Mouse (Mus musculus): Measurements from ENCODE around the gene Khk. TPM values are rescaled to one million over a fixed set of nuclear protein-coding genes. Genes with fewer than 3 reads are reported as not detected.
A peak's percentile ranks its signal among the peaks of the same experiment; 100 is the strongest.
"Not testable (repeated sequence)": the region's sequence is repeated elsewhere in the genome, so short reads cannot be mapped to it uniquely, and the experiment has no call there.

The Khk gene
- 28.8 and 31.8 TPM in 2 replicates for polyA plus RNA-seq (2015; fragmentation: Nextera tagmentation; extraction: Ambion mirVana)

DNA sequence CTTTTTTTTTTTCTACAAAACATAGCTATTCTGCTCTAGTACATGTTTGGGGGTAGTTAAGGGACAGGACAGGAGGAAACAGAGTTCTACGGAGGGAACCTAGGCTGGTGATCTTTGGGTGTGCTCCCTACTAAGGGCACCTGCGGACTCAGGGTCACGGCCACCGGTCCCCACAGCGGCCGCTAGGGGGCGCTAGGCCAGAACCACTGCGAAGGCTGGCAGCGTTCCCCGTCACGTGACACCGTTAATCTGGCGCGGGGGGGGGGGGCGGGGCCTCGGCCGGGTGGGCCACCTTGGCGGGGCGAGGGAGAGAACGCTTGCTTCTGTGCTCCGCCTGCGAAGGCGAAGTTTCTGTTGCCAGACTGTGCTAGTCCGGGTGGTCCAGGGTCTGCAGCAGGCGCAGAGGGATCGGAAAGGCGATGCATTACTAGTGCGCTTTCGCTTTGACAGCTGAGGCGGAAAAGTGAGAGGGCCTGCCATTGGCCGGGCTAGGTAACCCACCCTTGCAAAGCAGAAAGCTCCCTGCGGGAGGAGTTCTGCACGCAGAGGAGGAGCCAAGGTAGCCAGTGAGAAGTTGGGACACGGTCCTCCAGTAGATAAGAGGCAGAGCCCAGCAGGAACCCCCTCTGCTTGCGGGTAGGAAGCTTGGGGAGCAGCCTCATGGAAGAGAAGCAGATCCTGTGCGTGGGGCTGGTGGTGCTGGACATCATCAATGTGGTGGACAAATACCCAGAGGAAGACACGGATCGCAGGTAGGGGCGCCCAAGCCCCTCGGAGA is at the start of gene Khk:
Gene Khk (plus strand): TSS at position 176 of the 778 bp plus-strand sequence.
- peak within 1 kb of the TSS; percentile 90 for H3K27ac ChIP-seq (ENCODE audit: low read length)

DNA sequence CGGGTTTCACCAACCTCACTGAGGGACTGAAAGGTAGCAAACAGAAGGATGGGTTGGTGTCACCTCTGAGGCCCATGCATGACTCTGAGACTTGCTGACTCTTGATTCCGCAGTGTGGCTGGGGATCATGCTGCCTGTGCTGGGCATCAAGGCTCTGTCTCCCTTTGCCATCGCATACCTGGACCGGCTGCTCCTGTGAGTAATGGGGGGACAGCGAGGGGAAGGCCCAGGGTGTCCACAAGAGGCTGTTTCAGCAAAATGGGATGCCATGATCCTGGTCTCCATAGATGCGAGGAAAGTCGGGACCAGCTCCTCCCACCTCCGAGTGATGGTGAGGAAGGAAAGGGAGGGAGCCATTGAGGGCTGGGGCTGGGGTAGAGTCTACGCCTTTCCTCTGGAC is 48.7 kb upstream of the Khk start:
- peaks cover 23% of the 10 kb centered on the region for H3K36me3 ChIP-seq (ENCODE audit: control insufficient read depth, insufficient read depth, low read length)
- H3K4me1 ChIP-seq (ENCODE audit: control insufficient read depth, insufficient read depth, low read length) = peaks cover 6% of the 10 kb centered on the region
- WGBS = 92% methylated on average over 9 of the region's 9 CpGs
- H3K4me3 ChIP-seq (replicated peaks; ENCODE audit: low read length) = no peak overlapping the region
- ATAC-seq (ENCODE audit: insufficient read depth, low FRiP score) = no peak
- no peak overlapping the region for H3K4me2 ChIP-seq (ENCODE audit: low read depth, low read length)
- H3K9ac ChIP-seq (ENCODE audit: low read length) = no peak overlapping the region
- no peak overlapping the region for H3K27ac ChIP-seq (ENCODE audit: low read length)
- no peaks in the 10 kb centered on the region for H3K27me3 ChIP-seq (ENCODE audit: control insufficient read depth, insufficient read depth, low read length)
- H3K9me3 ChIP-seq (replicated peaks; ENCODE audit: control insufficient read depth, low read length) = no peaks in the 10 kb centered on the region

More for the DNA sequence above, at the start of gene Khk:
- peak within 1 kb of the TSS; percentile 54 for H3K4me3 ChIP-seq (replicated peaks; ENCODE audit: low read length)
- peaks cover 10% of the 10 kb centered on the region for H3K36me3 ChIP-seq (ENCODE audit: control insufficient read depth, insufficient read depth, low read length)
- 2% methylated on average over 37 of the region's 40 CpGs for WGBS
- no peaks in the 10 kb centered on the region for H3K27me3 ChIP-seq (ENCODE audit: control insufficient read depth, insufficient read depth, low read length)
- no peaks in the 10 kb centered on the region for H3K9me3 ChIP-seq (replicated peaks; ENCODE audit: control insufficient read depth, low read length)
- peaks cover 34% of the 10 kb centered on the region for H3K4me1 ChIP-seq (ENCODE audit: control insufficient read depth, insufficient read depth, low read length)
- peak; percentile 88 for ATAC-seq (ENCODE audit: insufficient read depth, low FRiP score)
- peak within 1 kb of the TSS; percentile 79 for H3K4me2 ChIP-seq (ENCODE audit: low read depth, low read length)
- peak within 1 kb of the TSS; percentile 77 for H3K9ac ChIP-seq (ENCODE audit: low read length)

DNA sequence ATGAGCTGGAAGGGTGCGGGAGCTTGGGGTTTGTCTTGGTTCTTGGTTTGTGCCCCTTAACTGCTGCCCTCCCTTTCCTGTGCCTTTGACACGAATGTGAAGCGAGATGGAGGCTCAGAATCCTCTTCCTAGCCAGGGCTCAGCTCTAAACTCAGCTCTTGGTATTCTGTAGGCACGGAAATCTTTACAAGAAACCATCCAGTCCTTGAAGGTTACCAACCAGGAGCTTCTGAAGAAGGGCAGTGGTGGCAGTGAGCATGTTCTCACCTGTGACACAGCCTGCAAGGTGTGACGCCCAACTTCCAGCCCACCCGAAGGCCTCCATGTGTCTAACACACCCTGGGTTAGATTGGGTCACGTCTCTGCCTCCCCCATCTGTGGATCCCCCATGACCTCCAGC is 46.9 kb upstream of the Khk start:
- Histone ChIP-seq H3K9ac (ENCODE audit: low read length) (no peak overlapping the region), H3K4me3 (replicated peaks; ENCODE audit: low read length) (no peak overlapping the region), H3K36me3 (ENCODE audit: control insufficient read depth, insufficient read depth, low read length) (peaks cover 23% of the 10 kb centered on the region), H3K9me3 (replicated peaks; ENCODE audit: control insufficient read depth, low read length) (no peaks in the 10 kb centered on the region), H3K27ac (ENCODE audit: low read length) (no peak overlapping the region), H3K27me3 (ENCODE audit: control insufficient read depth, insufficient read depth, low read length) (no peaks in the 10 kb centered on the region), H3K4me2 (ENCODE audit: low read depth, low read length) (no peak overlapping the region), H3K4me1 (ENCODE audit: control insufficient read depth, insufficient read depth, low read length) (peaks cover 6% of the 10 kb centered on the region)
- no peak for ATAC-seq (ENCODE audit: insufficient read depth, low FRiP score)
- 88% methylated on average over 7 of the region's 7 CpGs for WGBS

DNA sequence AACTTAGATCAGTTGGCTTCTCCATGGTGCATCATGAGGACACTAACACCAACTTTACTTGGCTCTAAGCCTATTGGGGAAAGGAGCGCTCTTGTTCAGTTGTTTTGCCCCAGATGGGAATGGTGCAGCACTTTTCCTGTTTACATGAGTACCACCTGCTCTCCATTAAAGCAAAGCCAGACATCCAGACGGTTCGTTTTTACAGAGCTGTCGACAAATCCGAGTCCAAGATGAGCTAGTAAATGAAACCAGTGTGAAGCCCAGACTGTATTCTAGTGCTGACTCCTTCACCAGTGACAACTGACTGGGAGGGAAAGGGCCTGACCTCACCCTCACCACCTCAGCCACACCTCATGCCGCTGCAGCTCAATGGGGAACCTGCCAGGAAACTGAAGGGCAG is 42.6 kb upstream of the Khk start:
- no peaks in the 10 kb centered on the region for H3K9me3 ChIP-seq (replicated peaks; ENCODE audit: control insufficient read depth, low read length)
- H3K4me1 ChIP-seq (ENCODE audit: control insufficient read depth, insufficient read depth, low read length) = no peaks in the 10 kb centered on the region
- H3K27me3 ChIP-seq (ENCODE audit: control insufficient read depth, insufficient read depth, low read length) = no peaks in the 10 kb centered on the region
- WGBS = 35% methylated on average over 6 of the region's 6 CpGs
- 0 out of 2 replicates have a peak overlapping the region, but pooled peaks have one; percentile 19 for H3K27ac ChIP-seq (ENCODE audit: low read length)
- no peak overlapping the region for H3K9ac ChIP-seq (ENCODE audit: low read length)
- no peak overlapping the region for H3K4me3 ChIP-seq (replicated peaks; ENCODE audit: low read length)
- ATAC-seq (ENCODE audit: insufficient read depth, low FRiP score) = no peak; the same call in 1 of the 2 replicates
- no peak overlapping the region for H3K4me2 ChIP-seq (ENCODE audit: low read depth, low read length)
- peaks cover 20% of the 10 kb centered on the region for H3K36me3 ChIP-seq (ENCODE audit: control insufficient read depth, insufficient read depth, low read length)

DNA sequence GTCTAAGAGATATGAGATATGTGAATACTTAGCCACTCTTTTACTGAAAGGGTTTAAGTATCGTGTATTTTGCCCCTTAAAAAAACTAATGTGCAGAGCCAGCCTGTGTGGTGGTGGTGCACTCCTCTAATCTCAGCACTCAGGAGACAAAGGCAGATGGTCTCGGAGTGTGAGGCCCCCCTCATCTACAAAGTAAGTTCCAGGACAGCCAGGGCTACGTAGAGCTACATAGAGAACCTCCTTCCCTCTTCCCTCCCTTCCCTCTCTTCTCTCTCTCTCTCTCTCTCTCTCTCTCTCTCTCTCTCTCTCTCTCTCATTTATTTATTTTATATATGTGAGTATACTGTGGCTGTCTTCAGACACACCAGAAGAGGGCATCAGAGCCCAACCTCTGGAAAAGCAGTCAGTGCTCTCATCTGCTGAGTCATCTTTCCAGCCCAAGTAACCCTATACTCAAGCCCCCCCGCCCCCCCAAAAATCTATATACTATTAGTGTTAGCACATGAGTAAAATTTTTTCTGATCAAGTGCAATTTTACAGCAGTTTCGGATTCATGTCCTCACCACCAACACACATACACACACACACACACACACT is 41.8 kb upstream of the Khk start:
- no peaks in the 10 kb centered on the region for H3K9me3 ChIP-seq (replicated peaks; ENCODE audit: control insufficient read depth, low read length)
- ATAC-seq (ENCODE audit: insufficient read depth, low FRiP score) = peak; percentile 33; the same call in 1 of the 2 replicates
- H3K9ac ChIP-seq (ENCODE audit: low read length) = no peak overlapping the region
- WGBS = 65% methylated on average over 5 of the region's 5 CpGs
- no peaks in the 10 kb centered on the region for H3K27me3 ChIP-seq (ENCODE audit: control insufficient read depth, insufficient read depth, low read length)
- H3K4me1 ChIP-seq (ENCODE audit: control insufficient read depth, insufficient read depth, low read length) = no peaks in the 10 kb centered on the region
- peaks cover 12% of the 10 kb centered on the region for H3K36me3 ChIP-seq (ENCODE audit: control insufficient read depth, insufficient read depth, low read length)
- H3K4me2 ChIP-seq (ENCODE audit: low read depth, low read length) = no peak overlapping the region
- no peak overlapping the region for H3K27ac ChIP-seq (ENCODE audit: low read length)
- no peak overlapping the region for H3K4me3 ChIP-seq (replicated peaks; ENCODE audit: low read length)

DNA sequence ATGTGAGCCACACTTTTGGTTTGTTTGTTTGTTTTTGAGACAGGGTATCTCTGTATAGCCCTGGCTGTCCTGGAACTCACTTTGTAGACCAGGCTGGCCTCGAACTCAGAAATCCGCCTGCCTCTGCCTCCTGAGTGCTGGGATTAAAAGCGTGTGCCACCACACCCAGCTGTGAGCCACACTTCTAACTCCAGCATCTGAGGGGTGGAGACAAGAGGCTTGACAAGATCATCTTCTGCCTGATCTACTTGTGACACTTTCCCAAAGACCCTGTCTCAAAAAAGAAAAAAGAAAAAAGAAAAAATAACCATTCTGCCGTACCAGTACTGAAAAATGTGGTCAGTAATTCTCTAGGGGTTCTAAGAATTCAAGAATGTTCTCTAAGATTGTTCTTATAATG is 39.4 kb upstream of the Khk start:
- ATAC-seq (ENCODE audit: insufficient read depth, low FRiP score); H3K27ac ChIP-seq (ENCODE audit: low read length); H3K9ac ChIP-seq (ENCODE audit: low read length); H3K27me3 ChIP-seq (ENCODE audit: control insufficient read depth, insufficient read depth, low read length); H3K4me3 ChIP-seq (replicated peaks; ENCODE audit: low read length); H3K4me2 ChIP-seq (ENCODE audit: low read depth, low read length); H3K36me3 ChIP-seq (ENCODE audit: control insufficient read depth, insufficient read depth, low read length); H3K9me3 ChIP-seq (replicated peaks; ENCODE audit: control insufficient read depth, low read length); H3K4me1 ChIP-seq (ENCODE audit: control insufficient read depth, insufficient read depth, low read length): not testable (repeated sequence)
- WGBS = 84% methylated on average over 4 of the region's 4 CpGs

DNA sequence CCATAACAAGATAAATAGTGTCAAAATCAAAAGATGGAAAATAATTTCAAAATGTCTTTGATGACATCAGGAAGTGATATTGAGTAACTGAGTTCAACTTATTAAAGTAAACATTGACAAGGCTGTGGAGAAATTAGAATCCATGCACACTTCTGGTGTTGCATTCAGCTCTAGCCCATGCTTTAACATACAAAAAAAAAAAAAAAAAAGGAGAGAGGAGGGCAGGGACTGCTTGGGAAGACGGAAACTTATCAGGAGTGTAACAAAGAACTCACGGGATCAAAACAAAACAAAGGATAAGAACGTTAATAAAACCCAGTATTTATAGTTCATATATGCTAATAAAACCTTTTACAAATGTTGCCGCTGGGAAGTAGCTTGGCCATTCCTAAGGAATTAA is 35.0 kb upstream of the Khk start:
- Histone ChIP-seq H3K4me2 (ENCODE audit: low read depth, low read length) (peak overlapping the region; percentile 89), H3K9ac (ENCODE audit: low read length) (no peak overlapping the region), H3K36me3 (ENCODE audit: control insufficient read depth, insufficient read depth, low read length) (no peaks in the 10 kb centered on the region), H3K27ac (ENCODE audit: low read length) (no peak overlapping the region), H3K4me3 (replicated peaks; ENCODE audit: low read length) (no peak overlapping the region; the same call in 1 of the 2 replicates), H3K27me3 (ENCODE audit: control insufficient read depth, insufficient read depth, low read length) (no peaks in the 10 kb centered on the region), H3K4me1 (ENCODE audit: control insufficient read depth, insufficient read depth, low read length) (peaks cover 10% of the 10 kb centered on the region), H3K9me3 (replicated peaks; ENCODE audit: control insufficient read depth, low read length) (no peaks in the 10 kb centered on the region)
- WGBS = 44% methylated on average over 4 of the region's 4 CpGs
- ATAC-seq (ENCODE audit: insufficient read depth, low FRiP score) = no peak

DNA sequence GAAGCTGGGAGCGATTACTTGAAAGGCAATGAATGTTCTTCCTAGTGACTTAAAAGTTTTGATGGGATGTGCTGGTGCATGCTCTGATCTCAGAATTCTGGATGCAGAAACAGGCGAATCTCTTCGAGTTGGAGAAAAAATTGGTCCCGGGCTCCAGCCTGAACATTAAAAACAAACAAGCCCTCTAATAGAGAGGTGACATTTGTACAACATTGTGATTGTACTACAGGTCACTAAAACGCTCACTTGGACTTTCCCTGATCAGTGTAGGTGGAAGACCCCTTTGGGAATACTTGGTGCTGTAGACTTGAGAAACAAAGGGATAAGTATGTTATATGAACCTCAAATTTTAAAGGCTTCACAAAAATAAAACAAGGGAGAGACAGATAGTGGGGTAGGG is 34.5 kb upstream of the Khk start:
- H3K27me3 ChIP-seq (ENCODE audit: control insufficient read depth, insufficient read depth, low read length) = no peaks in the 10 kb centered on the region
- WGBS = 33% methylated on average over 5 of the region's 5 CpGs
- peak overlapping the region; percentile 89 for H3K4me2 ChIP-seq (ENCODE audit: low read depth, low read length)
- peak overlapping the region; percentile 88 for H3K4me3 ChIP-seq (replicated peaks; ENCODE audit: low read length)
- peaks cover 10% of the 10 kb centered on the region for H3K4me1 ChIP-seq (ENCODE audit: control insufficient read depth, insufficient read depth, low read length)
- H3K9ac ChIP-seq (ENCODE audit: low read length) = peak overlapping the region; percentile 89; the same call in 1 of the 2 replicates
- H3K27ac ChIP-seq (ENCODE audit: low read length) = peak overlapping the region; percentile 92
- no peak for ATAC-seq (ENCODE audit: insufficient read depth, low FRiP score)
- H3K9me3 ChIP-seq (replicated peaks; ENCODE audit: control insufficient read depth, low read length) = no peaks in the 10 kb centered on the region
- H3K36me3 ChIP-seq (ENCODE audit: control insufficient read depth, insufficient read depth, low read length) = 0 out of 2 replicates have a peak, but pooled peaks cover under 1% of the 10 kb centered on the region

DNA sequence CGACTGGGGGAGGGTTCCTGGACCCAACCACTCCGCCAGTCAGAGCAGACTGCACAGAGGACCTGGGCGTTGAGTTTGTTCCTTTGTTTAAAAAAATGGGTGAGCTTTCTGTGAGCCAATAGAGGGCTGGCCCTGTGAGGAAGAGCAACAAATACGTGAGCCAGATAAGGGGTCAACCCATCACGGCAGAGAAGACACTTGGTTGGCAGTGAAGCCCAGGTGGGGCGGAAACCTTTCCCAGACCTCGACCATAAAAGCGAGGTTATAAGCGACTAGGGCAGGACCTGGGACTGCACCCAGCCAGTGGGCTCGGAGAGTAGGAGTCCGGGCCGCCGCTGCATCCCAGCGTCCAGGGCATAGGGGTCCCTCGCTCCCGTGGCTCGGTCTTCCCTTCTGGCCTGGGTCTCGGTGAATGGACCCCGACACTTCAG is 33.9 kb upstream of the Khk start:
- no peaks in the 10 kb centered on the region for H3K27me3 ChIP-seq (ENCODE audit: control insufficient read depth, insufficient read depth, low read length)
- H3K4me1 ChIP-seq (ENCODE audit: control insufficient read depth, insufficient read depth, low read length) = peaks cover 10% of the 10 kb centered on the region
- H3K4me3 ChIP-seq (replicated peaks; ENCODE audit: low read length) = peak overlapping the region; percentile 88
- 0 out of 2 replicates have a peak, but pooled peaks cover 4% of the 10 kb centered on the region for H3K36me3 ChIP-seq (ENCODE audit: control insufficient read depth, insufficient read depth, low read length)
- 0% methylated on average over 19 of the region's 19 CpGs for WGBS
- ATAC-seq (ENCODE audit: insufficient read depth, low FRiP score) = peak; percentile 35
- peak overlapping the region; percentile 92 for H3K27ac ChIP-seq (ENCODE audit: low read length)
- no peaks in the 10 kb centered on the region for H3K9me3 ChIP-seq (replicated peaks; ENCODE audit: control insufficient read depth, low read length)
- peak overlapping the region; percentile 89 for H3K9ac ChIP-seq (ENCODE audit: low read length)
- H3K4me2 ChIP-seq (ENCODE audit: low read depth, low read length) = peak overlapping the region; percentile 89

Data from stomach, embryonic 16.5 days (tissue).